Mouse (Mus musculus): ENCODE data around the gene Gm26938. TPM values are rescaled to one million over a fixed set of nuclear protein-coding genes. Genes with fewer than 3 reads are reported as not detected.

Gm26938 gene
- polyA plus RNA-seq (2012): not detected in 2 replicates

- Histone ChIP-seq H3K27me3 (ENCODE audit: control insufficient read depth) (no peaks in the 10 kb centered on the region), H3K4me1 (ENCODE audit: control insufficient read depth) (peaks cover 49% of the 10 kb centered on the region), H3K9me3 (ENCODE audit: control insufficient read depth, low read length) (no peaks in the 10 kb centered on the region), H3K36me3 (ENCODE audit: control insufficient read depth) (peaks cover 39% of the 10 kb centered on the region), H3K4me3 (replicated peaks) (peak within 1 kb of the TSS; percentile 74)
- no peak for TF ChIP-seq GATA1 (IDR thresholded peaks at IDR 0.05; ENCODE audit: low read length)
- TF ChIP-seq TAL1 (IDR thresholded peaks at IDR 0.05; ENCODE audit: low read length): no peak
Observed at GRCm38 (mm10) chr5:139826357-139827055, at the start of gene Gm26938, which contains the start of gene Psmg3. Gene Gm26938 (minus strand): TSS chr5:139826407. Gene Psmg3 (minus strand): TSS chr5:139826885.

DNA sequence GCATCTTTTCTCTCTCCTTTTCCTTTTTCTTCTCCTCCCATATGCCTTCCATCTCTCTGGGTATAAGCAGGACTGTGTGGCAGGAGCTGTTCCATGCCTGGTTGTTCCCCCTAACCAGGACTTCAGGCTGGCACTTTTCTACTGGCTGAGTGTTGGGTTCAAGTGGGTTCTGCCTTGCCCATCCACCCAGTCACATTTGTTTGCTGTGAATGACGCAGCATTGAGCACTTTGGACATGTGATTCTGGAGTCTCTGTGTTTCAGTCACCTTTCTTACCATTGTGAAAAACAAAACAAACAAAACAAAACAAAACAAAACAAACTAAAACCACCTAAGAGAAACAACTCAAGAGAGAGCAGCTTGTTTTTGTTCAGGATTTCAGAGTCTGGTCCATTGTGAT, 45.3 kb upstream of the Gm26938 start:
- no peaks in the 10 kb centered on the region for H3K27me3 ChIP-seq (ENCODE audit: control insufficient read depth)
- H3K4me1 ChIP-seq (ENCODE audit: control insufficient read depth): no peaks in the 10 kb centered on the region
- H3K4me3 ChIP-seq (replicated peaks): no peak overlapping the region
- H3K36me3 ChIP-seq (ENCODE audit: control insufficient read depth): no peaks in the 10 kb centered on the region
- no peak for TF ChIP-seq TAL1 (IDR thresholded peaks at IDR 0.05; ENCODE audit: low read length)
- no peak for TF ChIP-seq GATA1 (IDR thresholded peaks at IDR 0.05; ENCODE audit: low read length)
- no peaks in the 10 kb centered on the region for H3K9me3 ChIP-seq (ENCODE audit: control insufficient read depth, low read length)

DNA sequence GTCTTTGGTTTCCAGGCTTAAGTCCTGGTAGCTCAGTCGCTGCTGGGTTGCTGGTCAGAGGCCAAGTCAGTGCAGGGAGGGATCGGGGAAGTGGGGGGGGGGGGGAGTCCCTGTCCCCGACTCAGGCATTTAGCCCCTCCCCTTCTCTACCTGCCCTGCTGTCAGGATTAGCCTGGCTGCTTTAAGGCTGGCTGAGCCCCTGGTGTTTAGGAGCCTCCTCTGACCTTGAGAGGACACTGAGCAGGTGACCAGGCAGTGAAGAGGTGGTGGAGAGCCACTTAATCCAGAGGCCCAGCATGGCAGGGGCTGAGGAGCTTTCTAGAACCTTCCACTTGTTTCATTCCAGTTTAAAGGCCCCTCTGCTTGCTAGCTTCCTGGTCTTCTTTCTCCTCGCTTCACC, 44.7 kb upstream of the Gm26938 start:
- H3K27me3 ChIP-seq (ENCODE audit: control insufficient read depth): no peaks in the 10 kb centered on the region
- no peaks in the 10 kb centered on the region for H3K36me3 ChIP-seq (ENCODE audit: control insufficient read depth)

GRCm38 (mm10) chr5:139862759-139863158, 36.6 kb upstream of the Gm26938 start:
- Histone ChIP-seq H3K36me3 (ENCODE audit: control insufficient read depth) (no peaks in the 10 kb centered on the region), H3K9me3 (ENCODE audit: control insufficient read depth, low read length) (no peaks in the 10 kb centered on the region), H3K27me3 (ENCODE audit: control insufficient read depth) (no peaks in the 10 kb centered on the region), H3K4me3 (replicated peaks) (no peak overlapping the region), H3K4me1 (ENCODE audit: control insufficient read depth) (no peaks in the 10 kb centered on the region)
- no peak for TF ChIP-seq GATA1 (IDR thresholded peaks at IDR 0.05; ENCODE audit: low read length)
- TF ChIP-seq TAL1 (IDR thresholded peaks at IDR 0.05; ENCODE audit: low read length): no peak

More for the DNA sequence above, 44.7 kb upstream of the Gm26938 start:
- H3K4me3 ChIP-seq (replicated peaks): no peak overlapping the region
- H3K9me3 ChIP-seq (ENCODE audit: control insufficient read depth, low read length): no peaks in the 10 kb centered on the region
- TF ChIP-seq GATA1 (IDR thresholded peaks at IDR 0.05; ENCODE audit: low read length): no peak
- no peak for TF ChIP-seq TAL1 (IDR thresholded peaks at IDR 0.05; ENCODE audit: low read length)
- H3K4me1 ChIP-seq (ENCODE audit: control insufficient read depth): no peaks in the 10 kb centered on the region

DNA sequence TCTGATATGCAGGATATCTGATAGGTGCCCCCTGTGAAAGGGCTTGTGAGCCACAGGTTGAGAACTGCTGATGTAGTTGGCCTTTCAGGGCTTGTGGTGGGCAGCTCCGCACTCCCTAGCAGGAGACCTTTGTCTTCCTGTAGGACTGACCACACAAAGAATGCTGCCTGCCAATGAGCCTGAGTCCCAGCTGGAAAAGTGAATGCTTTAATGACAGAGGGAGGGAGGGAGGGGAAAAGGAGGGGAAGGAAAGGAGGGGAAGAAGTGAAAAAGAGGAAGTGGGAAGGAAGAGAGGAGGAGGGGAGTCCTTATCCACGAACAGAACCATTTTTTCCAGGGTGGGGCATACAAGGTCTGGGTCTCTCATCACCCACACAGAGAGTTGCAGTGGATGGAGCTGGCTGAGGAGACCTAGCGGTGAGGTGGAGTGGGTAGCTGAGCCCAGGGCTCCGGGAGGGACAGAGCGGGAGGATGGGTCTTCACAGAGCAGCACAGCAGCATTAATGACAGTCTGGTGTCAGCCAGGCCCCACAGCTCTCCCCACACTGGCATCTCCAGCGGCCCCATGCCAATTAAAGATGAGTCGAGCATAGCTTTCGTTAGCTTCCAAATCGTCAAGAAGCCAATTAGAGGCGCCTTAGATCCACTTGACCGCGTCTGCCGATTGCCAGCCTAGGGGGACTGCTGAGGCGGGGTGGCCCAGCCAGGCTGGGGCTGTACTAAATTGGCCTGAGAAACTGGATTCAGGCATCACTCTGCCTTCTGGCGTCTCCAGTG, 34.3 kb upstream of the Gm26938 start:
- H3K4me1 ChIP-seq (ENCODE audit: control insufficient read depth): no peaks in the 10 kb centered on the region
- no peaks in the 10 kb centered on the region for H3K9me3 ChIP-seq (ENCODE audit: control insufficient read depth, low read length)
- H3K36me3 ChIP-seq (ENCODE audit: control insufficient read depth): no peaks in the 10 kb centered on the region
- no peak overlapping the region for H3K4me3 ChIP-seq (replicated peaks)
- TF ChIP-seq GATA1 (IDR thresholded peaks at IDR 0.05; ENCODE audit: low read length) (no peak), TAL1 (IDR thresholded peaks at IDR 0.05; ENCODE audit: low read length) (no peak)
- no peaks in the 10 kb centered on the region for H3K27me3 ChIP-seq (ENCODE audit: control insufficient read depth)

GRCm38 (mm10) chr5:139849626-139850320, 23.6 kb upstream of the Gm26938 start:
- H3K27me3 ChIP-seq (ENCODE audit: control insufficient read depth): no peaks in the 10 kb centered on the region; the same call in none of the 2 replicates
- no peaks in the 10 kb centered on the region for H3K4me1 ChIP-seq (ENCODE audit: control insufficient read depth)
- no peak overlapping the region for H3K4me3 ChIP-seq (replicated peaks)
- H3K36me3 ChIP-seq (ENCODE audit: control insufficient read depth): no peaks in the 10 kb centered on the region
- TF ChIP-seq GATA1 (IDR thresholded peaks at IDR 0.05; ENCODE audit: low read length) (no peak), TAL1 (IDR thresholded peaks at IDR 0.05; ENCODE audit: low read length) (no peak)
- peaks cover 7% of the 10 kb centered on the region for H3K9me3 ChIP-seq (ENCODE audit: control insufficient read depth, low read length)

GRCm38 (mm10) chr5:139839142-139839541, 12.9 kb upstream of the Gm26938 start:
- TF ChIP-seq GATA1 (IDR thresholded peaks at IDR 0.05; ENCODE audit: low read length) (no peak), TAL1 (IDR thresholded peaks at IDR 0.05; ENCODE audit: low read length) (no peak)
- H3K4me1 ChIP-seq (ENCODE audit: control insufficient read depth): peaks cover 7% of the 10 kb centered on the region
- no peaks in the 10 kb centered on the region for H3K36me3 ChIP-seq (ENCODE audit: control insufficient read depth)
- peaks cover 4% of the 10 kb centered on the region for H3K27me3 ChIP-seq (ENCODE audit: control insufficient read depth)
- peaks cover 2% of the 10 kb centered on the region for H3K9me3 ChIP-seq (ENCODE audit: control insufficient read depth, low read length)
- no peak overlapping the region for H3K4me3 ChIP-seq (replicated peaks)

DNA sequence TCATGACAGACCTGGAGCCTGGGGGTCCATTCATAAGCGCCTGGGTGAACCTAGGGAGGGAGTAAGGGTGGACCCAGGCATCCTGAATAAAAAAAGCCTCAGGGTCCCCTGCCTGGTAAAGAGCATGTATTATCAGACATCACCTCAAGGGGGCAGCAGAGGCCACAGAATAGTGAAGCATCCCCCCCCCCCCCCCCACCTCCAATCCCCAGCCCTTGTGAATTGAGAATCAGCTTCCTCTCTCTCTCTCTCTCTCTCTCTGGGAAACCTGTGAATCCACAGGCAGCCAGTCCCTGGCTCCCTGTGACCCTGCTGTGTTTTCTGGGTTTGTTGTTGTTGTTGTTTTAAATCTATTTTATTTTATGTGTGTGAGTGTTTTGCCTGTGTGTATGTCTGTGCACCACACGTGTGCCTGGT, 12.3 kb upstream of the Gm26938 start:
- TF ChIP-seq GATA1 (IDR thresholded peaks at IDR 0.05; ENCODE audit: low read length) (no peak), TAL1 (IDR thresholded peaks at IDR 0.05; ENCODE audit: low read length) (no peak)
- H3K36me3 ChIP-seq (ENCODE audit: control insufficient read depth): no peaks in the 10 kb centered on the region
- H3K4me3 ChIP-seq (replicated peaks): no peak overlapping the region
- peaks cover 7% of the 10 kb centered on the region for H3K4me1 ChIP-seq (ENCODE audit: control insufficient read depth)
- H3K9me3 ChIP-seq (ENCODE audit: control insufficient read depth, low read length): peaks cover 2% of the 10 kb centered on the region
- H3K27me3 ChIP-seq (ENCODE audit: control insufficient read depth): peaks cover 4% of the 10 kb centered on the region

DNA sequence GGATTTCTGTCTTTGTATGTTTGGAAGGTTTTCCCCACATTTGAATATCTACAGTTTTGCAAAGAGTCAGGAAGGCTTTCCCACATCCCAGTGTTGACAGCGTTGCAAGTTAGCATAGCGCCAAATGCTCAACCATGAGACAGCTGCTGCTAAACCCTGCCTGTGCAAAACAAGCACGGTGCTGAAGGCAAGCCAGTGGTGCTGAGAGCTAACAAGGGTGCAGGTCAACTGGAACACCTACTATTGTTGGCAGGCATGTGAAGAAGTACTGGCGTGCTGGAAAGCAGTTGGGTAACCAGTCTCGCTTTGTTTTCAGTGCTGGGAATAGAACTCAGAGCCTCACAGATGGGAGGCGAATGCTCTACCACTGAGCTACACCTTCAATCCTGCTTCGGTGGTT, 9.5 kb upstream of the Gm26938 start:
- H3K9me3 ChIP-seq (ENCODE audit: control insufficient read depth, low read length): peaks cover 2% of the 10 kb centered on the region
- TF ChIP-seq GATA1 (IDR thresholded peaks at IDR 0.05; ENCODE audit: low read length) (no peak), TAL1 (IDR thresholded peaks at IDR 0.05; ENCODE audit: low read length) (no peak)
- no peaks in the 10 kb centered on the region for H3K36me3 ChIP-seq (ENCODE audit: control insufficient read depth)
- peaks cover 7% of the 10 kb centered on the region for H3K4me1 ChIP-seq (ENCODE audit: control insufficient read depth)
- H3K4me3 ChIP-seq (replicated peaks): no peak overlapping the region
- H3K27me3 ChIP-seq (ENCODE audit: control insufficient read depth): peaks cover 7% of the 10 kb centered on the region

All from erythroblast, embryonic 14.5 days (primary cell).